25 mouse cellular contexts compared by ENCODE assay signal in the genomic region with DNA sequence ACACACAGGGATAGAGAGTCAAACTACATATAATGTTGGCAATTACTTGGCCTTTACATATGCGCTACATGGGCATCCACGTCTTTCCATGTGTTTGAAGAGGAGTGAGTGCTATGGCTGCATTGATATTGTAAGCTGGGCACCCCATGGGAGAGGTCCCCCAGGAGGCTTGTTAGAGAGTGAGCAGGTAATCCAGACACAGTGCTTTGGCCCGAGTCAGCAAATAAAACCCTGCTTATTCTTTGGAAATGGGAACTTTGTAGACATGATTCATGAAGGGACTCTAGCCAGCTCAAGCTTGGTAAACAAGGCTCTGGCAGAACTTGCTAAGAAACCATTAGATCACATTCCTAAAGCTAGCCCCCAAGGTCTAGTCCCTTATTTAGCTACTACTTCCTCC.
"Had no signal": no experiment of that assay in that cellular context is flagged by ENCODE, and none has a peak within 500 bp of the region (broad histone marks: within the 10 kb centered on the region; RNA-seq: fewer than 3 reads in every experiment).

No protein-coding gene starts in this region.

- H3K9ac ChIP-seq: heart, embryonic 13.5 days; heart, embryonic 15.5 days; hindbrain, embryonic 13.5 days; hindbrain, embryonic 15.5 days; limb, embryonic 13.5 days; limb, embryonic 15.5 days; liver, embryonic 12.5 days; liver, embryonic 14.5 days had no signal

- H3K4me3 ChIP-seq: gastrocnemius, adult 2 months; heart, adult 2 months; heart, embryonic 13.5 days; heart, embryonic 15.5 days; hindbrain, embryonic 13.5 days; hindbrain, embryonic 15.5 days; limb, embryonic 13.5 days; limb, embryonic 15.5 days; liver, embryonic 12.5 days had no signal

- H3K27me3 ChIP-seq: heart, embryonic 13.5 days; heart, embryonic 15.5 days; hindbrain, embryonic 13.5 days; hindbrain, embryonic 15.5 days; limb, embryonic 13.5 days; limb, embryonic 15.5 days; liver, embryonic 12.5 days had no signal

- DNase-seq: gastrocnemius, adult 2 months; gastrocnemius, postnatal 10 days; gastrocnemius, postnatal 36 days; heart, adult 11 months; heart, adult 2 months; heart, postnatal 14 days; heart, postnatal 36 days; kidney, adult 11 months; kidney, adult 2 months; kidney, postnatal 14 days; kidney, postnatal 36 days; layer of hippocampus, adult 9-11 months; layer of hippocampus, postnatal 36 days; left cerebral cortex, postnatal 4 days had no signal

- H3K36me3 ChIP-seq: heart, embryonic 13.5 days; heart, embryonic 15.5 days; hindbrain, embryonic 13.5 days; hindbrain, embryonic 15.5 days; limb, embryonic 13.5 days; limb, embryonic 15.5 days; liver, embryonic 12.5 days had no signal

- H3K4me2 ChIP-seq: heart, embryonic 11.5 days; heart, embryonic 13.5 days; heart, embryonic 15.5 days; hindbrain, embryonic 13.5 days; hindbrain, embryonic 15.5 days; limb, embryonic 13.5 days; limb, embryonic 15.5 days; liver, embryonic 12.5 days had no signal

- ATAC-seq: hindbrain, postnatal 0 days; intestine, embryonic 16.5 days; liver, embryonic 12.5 days had no signal

- H3K27ac ChIP-seq: gastrocnemius, adult 2 months; heart, adult 2 months; heart, embryonic 13.5 days; heart, embryonic 15.5 days; hindbrain, embryonic 13.5 days; hindbrain, embryonic 15.5 days; hindbrain, postnatal 0 days; limb, embryonic 13.5 days; limb, embryonic 15.5 days; liver, embryonic 12.5 days; liver, embryonic 14.5 days had no signal

- H3K4me1 ChIP-seq: hindbrain, embryonic 13.5 days; hindbrain, embryonic 15.5 days had no signal

- H3K9me3 ChIP-seq: heart, embryonic 13.5 days; heart, embryonic 15.5 days; hindbrain, embryonic 13.5 days; hindbrain, embryonic 15.5 days; limb, embryonic 13.5 days; limb, embryonic 15.5 days; liver, embryonic 12.5 days had no signal
